Mouse (Mus musculus): ENCODE measurements around the gene Stx2.

The Stx2 gene

DNA sequence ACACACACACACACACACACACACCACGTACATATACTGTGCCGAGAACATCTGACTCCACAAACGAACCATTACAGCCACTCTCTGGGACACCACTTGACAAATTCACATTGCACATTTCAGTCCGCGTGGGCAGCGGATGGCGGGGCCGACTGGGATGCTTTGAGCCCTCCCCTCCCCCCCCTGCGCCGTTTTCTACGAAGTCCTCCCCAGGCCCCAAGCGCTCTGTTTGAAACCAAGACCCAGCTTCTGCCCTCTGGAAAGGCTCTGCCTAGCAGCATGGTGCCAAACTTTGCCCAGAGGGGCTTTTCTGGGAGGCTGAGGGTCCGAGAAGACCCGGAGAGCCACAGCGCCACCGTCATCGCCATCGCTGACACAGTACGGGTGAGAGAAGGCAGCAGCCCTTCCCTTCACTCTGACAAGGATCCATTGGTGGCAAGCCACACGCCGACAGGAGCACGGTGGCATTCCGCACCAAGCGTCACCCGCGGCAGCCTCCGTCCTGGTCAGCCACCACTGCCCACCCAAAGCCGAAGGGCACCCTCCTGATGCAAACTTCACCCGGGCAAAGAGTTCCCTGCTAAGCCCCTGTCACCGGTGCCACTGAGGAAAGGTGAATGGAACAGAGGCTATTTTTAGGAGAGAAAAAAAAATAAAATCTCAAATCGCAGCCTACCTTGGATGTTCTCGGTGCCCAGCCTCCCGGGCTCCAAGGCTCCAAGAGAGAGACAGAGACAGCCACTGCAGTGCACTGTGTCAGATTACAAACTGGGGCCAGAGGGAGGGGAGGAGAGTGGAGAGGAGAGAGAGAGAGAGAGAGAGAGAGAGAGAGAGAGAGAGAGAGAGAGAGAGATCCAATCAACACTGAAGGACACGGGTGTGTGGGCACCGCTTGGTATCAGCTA lies 55.8 kb downstream of the Stx2 start:
- no peak for DNase-seq

- no peak for DNase-seq
These were observed 56.9 kb downstream of the Stx2 start for GRCm38 (mm10) chr5:128951472-128951871.

DNA sequence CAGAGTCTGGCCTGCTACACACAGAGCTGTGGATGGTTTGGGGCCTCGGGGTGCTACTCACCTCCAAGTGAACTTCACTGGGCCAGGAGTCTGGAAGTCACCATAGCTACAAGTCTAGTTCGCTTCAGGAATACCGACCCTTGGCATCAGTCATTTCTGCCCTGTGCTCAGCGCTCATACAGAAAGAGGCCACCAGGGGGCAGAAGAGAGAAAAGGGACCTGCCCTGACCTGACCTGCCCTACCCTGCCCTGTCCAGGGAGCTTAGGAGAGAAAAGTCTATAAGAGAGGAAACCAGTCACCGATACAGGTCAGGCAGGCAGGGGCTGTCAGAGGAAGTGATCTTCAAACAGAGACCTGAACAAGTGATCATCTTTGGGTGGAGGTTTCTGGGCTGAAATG lies 61.3 kb downstream of the Stx2 start:
- DNase-seq: no peak

GRCm38 (mm10) chr5:128940436-128940835 lies 67.9 kb downstream of the Stx2 start:
- DNase-seq: no peak

- no peak for DNase-seq
These were observed 72.9 kb downstream of the Stx2 start for GRCm38 (mm10) chr5:128935359-128935899.
